Mouse (Mus musculus): ENCODE data around the gene Umps. TPM values are rescaled to one million over a fixed set of nuclear protein-coding genes. Genes with fewer than 3 reads are reported as not detected.

Umps gene
- 12.4 and 13.1 TPM in 2 replicates for polyA plus RNA-seq (2015; fragmentation: Nextera tagmentation; extraction: Ambion mirVana)

DNA sequence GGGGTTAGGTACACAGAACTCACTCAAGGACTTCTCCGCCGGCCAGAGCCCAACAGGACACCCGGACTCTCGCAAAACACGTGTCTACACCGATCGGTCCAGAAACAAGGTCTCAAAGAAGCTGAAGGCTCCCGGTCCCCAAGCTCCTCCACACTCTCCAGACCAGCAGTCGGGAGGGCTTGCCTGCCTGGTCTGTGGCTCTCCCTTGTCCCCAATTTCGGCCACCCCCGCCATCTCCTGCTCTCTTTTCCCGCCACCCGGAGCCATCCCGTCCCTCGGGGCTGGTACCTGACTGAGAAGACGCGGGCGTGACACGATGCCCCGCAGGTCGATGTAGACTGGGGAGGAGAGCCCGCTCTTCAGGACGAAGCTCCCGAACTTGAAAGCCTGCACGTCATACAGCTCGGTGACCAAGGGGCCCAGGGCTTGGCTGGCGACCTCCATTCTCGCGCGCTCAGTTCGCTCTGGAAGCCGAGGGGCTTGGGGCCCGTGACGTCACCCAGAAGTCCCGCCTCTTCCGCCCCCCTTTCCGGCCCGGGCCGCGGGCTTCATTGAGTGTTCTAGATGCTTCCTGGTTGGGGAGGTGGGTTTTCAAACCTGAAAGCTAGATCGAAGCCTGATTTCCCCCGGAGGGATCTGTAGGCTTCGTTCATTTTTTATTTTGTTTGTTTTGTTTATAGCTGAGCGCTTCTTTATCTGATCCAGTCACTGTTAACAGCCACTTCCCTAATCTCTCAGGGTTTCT, at the start of gene Umps:
Gene Umps (minus strand): TSS at position 501 of the 745 bp plus-strand sequence.
- no peaks in the 10 kb centered on the region for H3K27me3 ChIP-seq (replicated peaks; ENCODE audit: control insufficient read depth, insufficient read depth, low read length)
- H3K4me1 ChIP-seq (replicated peaks; ENCODE audit: control insufficient read depth, insufficient read depth, low read length) = 0 out of 2 replicates have a peak, but pooled peaks cover 6% of the 10 kb centered on the region
- TF ChIP-seq CTCF (IDR thresholded peaks at IDR 0.05; ENCODE audit: low read depth) = no peak
- peak within 1 kb of the TSS; percentile 84 for H3K4me3 ChIP-seq (ENCODE audit: low read depth, low read length)
- no peaks in the 10 kb centered on the region for H3K9me3 ChIP-seq (ENCODE audit: control insufficient read depth)
- H3K4me2 ChIP-seq (replicated peaks; ENCODE audit: low read depth) = peak within 1 kb of the TSS; percentile 95
- ATAC-seq = peak; percentile 71
- WGBS = under 1% methylated on average over 44 of the region's 44 CpGs
- peak within 1 kb of the TSS; percentile 68 for H3K9ac ChIP-seq (ENCODE audit: low read depth, low read length)
- H3K27ac ChIP-seq (ENCODE audit: low read depth, low read length) = peak within 1 kb of the TSS; percentile 7; the same call in 1 of the 2 replicates
- H3K36me3 ChIP-seq (ENCODE audit: control insufficient read depth, insufficient read depth) = peaks cover 9% of the 10 kb centered on the region

DNA sequence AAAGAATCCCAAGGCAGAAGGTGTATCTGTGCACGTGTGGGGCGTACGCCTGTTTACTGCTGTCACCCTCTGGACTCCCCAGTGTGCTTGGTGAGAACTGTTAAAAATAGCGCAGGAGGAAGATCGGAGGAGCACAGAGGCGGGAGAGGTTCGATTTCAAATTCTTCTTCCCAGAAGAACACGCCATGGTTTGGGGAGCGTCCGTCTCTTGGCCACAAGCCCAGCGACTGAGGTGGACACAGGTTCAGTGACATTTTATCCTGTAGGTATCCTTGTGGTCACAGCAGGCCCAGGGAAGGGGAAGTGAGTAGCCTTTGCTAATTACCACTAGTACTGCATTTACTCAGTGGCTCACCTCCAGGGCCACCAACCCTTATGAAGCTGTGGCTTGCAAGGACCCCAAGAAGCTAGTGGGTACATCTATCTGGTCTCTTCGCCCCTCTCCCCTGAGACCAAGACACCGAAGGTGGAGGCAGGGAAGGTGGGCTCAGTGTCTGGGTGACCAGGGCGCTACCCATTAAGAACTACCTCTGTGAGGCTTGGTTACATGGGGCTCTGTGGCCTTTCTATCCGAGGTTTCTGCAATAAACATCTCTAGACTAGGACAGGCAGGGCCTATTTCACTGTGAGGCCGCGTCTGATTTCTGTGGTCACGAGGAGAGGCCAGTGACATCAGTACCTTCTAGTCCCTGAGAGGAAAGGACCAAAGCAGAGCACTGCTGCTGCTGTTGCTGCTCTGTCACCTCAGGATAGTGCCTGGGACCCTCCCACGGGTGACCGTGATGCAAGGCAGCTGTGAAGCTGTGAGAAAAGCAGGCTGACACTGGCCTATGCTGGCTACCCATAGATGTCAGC, 45.4 kb upstream of the Umps start:
- H3K9ac ChIP-seq (ENCODE audit: low read depth, low read length) = no peak overlapping the region
- 89% methylated on average over 20 of the region's 20 CpGs for WGBS
- no peak overlapping the region for H3K4me3 ChIP-seq (ENCODE audit: low read depth, low read length)
- no peaks in the 10 kb centered on the region for H3K4me1 ChIP-seq (replicated peaks; ENCODE audit: control insufficient read depth, insufficient read depth, low read length)
- peaks cover 4% of the 10 kb centered on the region; the same call in 1 of the 2 replicates for H3K36me3 ChIP-seq (ENCODE audit: control insufficient read depth, insufficient read depth)
- H3K9me3 ChIP-seq (ENCODE audit: control insufficient read depth) = no peaks in the 10 kb centered on the region
- H3K27me3 ChIP-seq (replicated peaks; ENCODE audit: control insufficient read depth, insufficient read depth, low read length) = no peaks in the 10 kb centered on the region
- no peak for ATAC-seq
- H3K27ac ChIP-seq (ENCODE audit: low read depth, low read length) = no peak overlapping the region
- H3K4me2 ChIP-seq (replicated peaks; ENCODE audit: low read depth) = no peak overlapping the region
- TF ChIP-seq CTCF (IDR thresholded peaks at IDR 0.05; ENCODE audit: low read depth) = no peak

DNA sequence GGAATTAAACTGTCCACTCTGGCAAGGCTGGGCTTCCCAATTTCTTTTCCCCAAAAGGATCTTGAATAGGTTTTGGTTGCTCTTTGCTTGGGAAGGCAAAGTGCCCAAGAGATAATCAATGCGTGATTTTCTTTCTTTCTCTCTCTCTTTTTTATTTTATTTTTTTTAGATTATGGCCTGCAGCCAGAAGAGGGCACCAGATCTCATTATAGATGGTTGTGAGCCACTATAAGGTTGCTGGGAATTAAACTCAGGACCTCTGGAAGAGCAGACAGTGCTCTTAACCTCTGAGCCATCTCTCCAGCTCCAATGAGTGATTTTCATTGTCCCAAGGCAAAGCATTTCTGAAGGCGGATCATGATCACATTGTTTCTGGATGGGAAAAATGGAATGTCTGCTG, 42.7 kb upstream of the Umps start:
- ATAC-seq = no peak
- H3K27me3 ChIP-seq (replicated peaks; ENCODE audit: control insufficient read depth, insufficient read depth, low read length) = no peaks in the 10 kb centered on the region
- 93% methylated on average over 2 of the region's 2 CpGs for WGBS
- no peaks in the 10 kb centered on the region for H3K9me3 ChIP-seq (ENCODE audit: control insufficient read depth)
- H3K4me1 ChIP-seq (replicated peaks; ENCODE audit: control insufficient read depth, insufficient read depth, low read length) = no peaks in the 10 kb centered on the region
- H3K9ac ChIP-seq (ENCODE audit: low read depth, low read length) = no peak overlapping the region
- H3K4me2 ChIP-seq (replicated peaks; ENCODE audit: low read depth) = no peak overlapping the region
- no peak for TF ChIP-seq CTCF (IDR thresholded peaks at IDR 0.05; ENCODE audit: low read depth)
- H3K4me3 ChIP-seq (ENCODE audit: low read depth, low read length) = no peak overlapping the region
- H3K36me3 ChIP-seq (ENCODE audit: control insufficient read depth, insufficient read depth) = no peaks in the 10 kb centered on the region; the same call in 1 of the 2 replicates
- no peak overlapping the region for H3K27ac ChIP-seq (ENCODE audit: low read depth, low read length)

DNA sequence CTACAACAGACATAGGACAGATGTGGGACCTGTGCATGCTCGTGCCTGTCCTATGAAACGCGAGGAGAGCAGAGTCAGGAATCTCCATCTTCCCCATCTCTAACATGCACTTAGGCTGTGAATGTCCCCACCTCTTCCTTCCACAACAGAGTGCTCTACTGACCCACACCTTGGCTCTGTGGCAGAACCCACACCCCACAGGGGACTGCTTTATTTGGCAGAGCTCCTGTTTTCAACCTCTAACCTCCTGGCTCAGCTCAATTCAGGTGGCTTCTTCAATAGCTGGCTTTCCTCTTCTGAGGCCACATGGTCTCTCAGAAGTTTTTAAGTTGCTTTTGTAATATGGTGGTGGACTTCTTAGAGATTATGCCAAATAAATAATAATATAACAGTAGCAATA, 39.1 kb upstream of the Umps start:
- Histone ChIP-seq H3K4me2 (replicated peaks; ENCODE audit: low read depth) (no peak overlapping the region), H3K9ac (ENCODE audit: low read depth, low read length) (no peak overlapping the region), H3K27ac (ENCODE audit: low read depth, low read length) (no peak overlapping the region), H3K36me3 (ENCODE audit: control insufficient read depth, insufficient read depth) (no peaks in the 10 kb centered on the region), H3K4me3 (ENCODE audit: low read depth, low read length) (no peak overlapping the region), H3K4me1 (replicated peaks; ENCODE audit: control insufficient read depth, insufficient read depth, low read length) (no peaks in the 10 kb centered on the region), H3K27me3 (replicated peaks; ENCODE audit: control insufficient read depth, insufficient read depth, low read length) (no peaks in the 10 kb centered on the region; the same call in 1 of the 2 replicates), H3K9me3 (ENCODE audit: control insufficient read depth) (no peaks in the 10 kb centered on the region)
- TF ChIP-seq CTCF (IDR thresholded peaks at IDR 0.05; ENCODE audit: low read depth) = no peak
- ATAC-seq = no peak
- WGBS = 94% methylated on average over 3 of the region's 3 CpGs

DNA sequence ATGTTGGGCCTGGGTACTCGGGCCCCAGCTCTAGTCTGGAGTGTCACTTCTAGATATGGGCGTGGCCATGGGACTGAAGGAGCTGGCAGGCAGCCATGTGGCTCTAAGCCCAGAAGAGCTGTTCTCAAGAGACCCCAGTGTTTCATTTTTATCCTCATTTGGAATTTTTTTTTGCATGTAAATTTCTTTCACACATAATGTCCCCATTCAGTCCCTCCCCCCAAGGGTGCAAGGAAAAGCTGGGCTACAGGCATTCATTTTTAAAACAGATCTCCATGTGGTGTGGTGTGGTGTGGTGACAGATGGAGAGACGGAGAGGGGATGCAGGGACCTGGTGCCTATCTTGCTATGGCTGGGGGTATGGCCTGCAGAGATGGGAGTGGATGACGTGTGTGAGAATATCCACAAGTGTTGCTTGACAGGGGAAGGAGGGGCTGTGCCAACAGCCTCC, 37.3 kb upstream of the Umps start:
- H3K36me3 ChIP-seq (ENCODE audit: control insufficient read depth, insufficient read depth) = no peaks in the 10 kb centered on the region
- no peaks in the 10 kb centered on the region; the same call in 1 of the 2 replicates for H3K27me3 ChIP-seq (replicated peaks; ENCODE audit: control insufficient read depth, insufficient read depth, low read length)
- H3K4me1 ChIP-seq (replicated peaks; ENCODE audit: control insufficient read depth, insufficient read depth, low read length) = no peaks in the 10 kb centered on the region
- no peak overlapping the region for H3K4me3 ChIP-seq (ENCODE audit: low read depth, low read length)
- TF ChIP-seq CTCF (IDR thresholded peaks at IDR 0.05; ENCODE audit: low read depth) = no peak
- WGBS = 48% methylated on average over 4 of the region's 4 CpGs
- H3K9ac ChIP-seq (ENCODE audit: low read depth, low read length) = no peak overlapping the region
- ATAC-seq = no peak
- no peak overlapping the region for H3K27ac ChIP-seq (ENCODE audit: low read depth, low read length)
- no peak overlapping the region for H3K4me2 ChIP-seq (replicated peaks; ENCODE audit: low read depth)
- no peaks in the 10 kb centered on the region for H3K9me3 ChIP-seq (ENCODE audit: control insufficient read depth)

DNA sequence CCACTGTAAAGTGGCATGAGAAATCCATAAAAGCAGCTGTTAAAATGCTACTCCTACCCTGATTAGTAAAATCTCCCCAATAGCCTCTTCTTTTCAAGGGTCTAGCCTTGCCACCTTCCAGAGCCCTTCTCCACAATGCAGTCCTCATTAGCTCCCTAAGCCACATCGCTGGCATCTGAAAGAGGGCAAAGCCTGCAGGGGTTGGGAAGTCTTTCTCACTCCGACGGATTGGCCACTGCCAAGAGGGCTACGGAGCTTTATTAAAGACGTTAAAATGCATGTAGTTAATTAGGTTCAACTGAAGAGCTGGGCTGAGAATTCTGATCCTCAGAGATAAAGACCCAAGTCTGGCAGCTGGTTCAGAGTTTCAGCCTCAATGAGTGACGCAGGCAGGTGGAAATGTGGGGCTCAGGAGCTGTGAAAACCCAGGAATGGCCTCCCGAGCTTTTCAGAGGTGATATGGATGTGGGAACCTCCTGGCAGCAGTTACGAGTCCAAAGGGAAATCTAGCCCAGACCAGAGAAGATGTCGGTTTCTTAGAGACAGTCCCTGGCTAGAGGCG, 36.8 kb upstream of the Umps start:
- no peaks in the 10 kb centered on the region for H3K4me1 ChIP-seq (replicated peaks; ENCODE audit: control insufficient read depth, insufficient read depth, low read length)
- no peak overlapping the region for H3K4me3 ChIP-seq (ENCODE audit: low read depth, low read length)
- no peaks in the 10 kb centered on the region for H3K36me3 ChIP-seq (ENCODE audit: control insufficient read depth, insufficient read depth)
- ATAC-seq = no peak
- H3K9me3 ChIP-seq (ENCODE audit: control insufficient read depth) = no peaks in the 10 kb centered on the region
- 75% methylated on average over 10 of the region's 10 CpGs for WGBS
- H3K9ac ChIP-seq (ENCODE audit: low read depth, low read length) = no peak overlapping the region
- H3K4me2 ChIP-seq (replicated peaks; ENCODE audit: low read depth) = no peak overlapping the region
- H3K27me3 ChIP-seq (replicated peaks; ENCODE audit: control insufficient read depth, insufficient read depth, low read length) = no peaks in the 10 kb centered on the region; the same call in 1 of the 2 replicates
- TF ChIP-seq CTCF (IDR thresholded peaks at IDR 0.05; ENCODE audit: low read depth) = no peak
- no peak overlapping the region for H3K27ac ChIP-seq (ENCODE audit: low read depth, low read length)
